Mouse (Mus musculus) kidney, postnatal 25 days (tissue): ENCODE measurements around the gene Nkx6-2.

Experiments
- DNase-seq, 2 experiments: peaks; one replicate each; pipeline ENCODE4 v3.0.0; 2021; ENCODE audit warnings: mixed read lengths in 2 of 2

Gene Nkx6-2

DNA sequence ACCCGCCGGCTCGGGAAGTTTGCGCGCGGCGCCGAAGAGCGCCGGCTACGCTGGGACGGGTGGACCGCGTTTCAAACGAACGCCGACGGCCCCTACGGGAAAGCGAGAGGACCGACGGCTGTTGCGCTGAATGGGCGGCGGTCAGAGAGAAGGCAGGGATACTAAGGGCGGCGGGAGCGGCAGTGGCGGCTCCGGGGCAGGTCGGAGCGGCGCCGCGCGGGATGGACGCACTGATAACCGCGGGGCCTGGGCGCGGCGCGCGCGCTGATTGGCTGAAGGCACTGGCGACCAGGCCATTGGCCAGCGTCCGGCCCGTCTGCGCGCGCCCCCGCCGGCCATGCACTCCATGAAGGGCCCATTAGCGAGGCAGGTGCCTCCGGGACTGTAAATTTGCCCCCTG, at the start of gene Nkx6-2:
TSS of gene Nkx6-2 (minus strand) at position 203 of the 400 bp plus-strand sequence.
- peak; percentile 41 to 66 for DNase-seq

DNA sequence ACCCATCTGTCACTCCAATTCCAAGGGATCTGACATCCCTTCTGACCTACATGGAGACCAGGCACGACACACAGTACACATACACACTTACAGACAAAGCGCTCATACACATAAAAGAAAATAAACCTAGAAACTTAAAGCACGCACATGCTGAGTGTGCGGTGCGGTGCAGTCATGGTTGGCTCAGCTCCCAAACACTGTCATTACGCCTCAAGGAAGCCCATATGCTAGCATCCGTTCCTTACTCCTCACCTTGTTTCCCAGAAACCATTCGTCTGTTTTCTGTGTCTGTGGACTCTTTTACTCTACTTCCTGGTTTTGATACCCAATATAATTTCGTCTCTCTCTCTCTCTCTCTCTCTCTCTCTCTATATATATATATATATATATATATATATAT, 42.6 kb upstream of the Nkx6-2 start:
- DNase-seq = no peak

DNA sequence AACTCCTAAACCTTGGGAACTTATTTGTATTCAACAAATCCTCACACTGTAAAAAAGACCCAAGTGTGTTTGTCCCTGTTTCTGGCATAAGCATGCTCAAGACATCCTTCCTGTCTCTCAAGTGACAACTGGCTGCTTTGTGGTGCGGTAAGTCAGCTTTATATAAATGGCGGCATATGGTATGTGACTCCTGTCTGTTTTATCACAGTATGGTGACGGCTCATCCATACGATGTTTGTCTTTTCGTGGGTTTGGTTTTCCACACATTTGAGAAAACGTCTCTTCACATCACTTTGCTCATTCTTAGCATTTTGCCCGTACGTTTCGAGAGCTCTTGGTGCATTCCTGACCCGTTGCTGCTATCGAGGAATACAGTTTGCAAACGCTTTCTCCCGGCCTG, 40.0 kb upstream of the Nkx6-2 start:
- DNase-seq = no peak

GRCm38 (mm10) chr7:139615767-139616766, 33.5 kb upstream of the Nkx6-2 start:
- peak; percentile 62 to 71 for DNase-seq

GRCm38 (mm10) chr7:139610328-139610727, 27.7 kb upstream of the Nkx6-2 start:
- DNase-seq = no peak

DNA sequence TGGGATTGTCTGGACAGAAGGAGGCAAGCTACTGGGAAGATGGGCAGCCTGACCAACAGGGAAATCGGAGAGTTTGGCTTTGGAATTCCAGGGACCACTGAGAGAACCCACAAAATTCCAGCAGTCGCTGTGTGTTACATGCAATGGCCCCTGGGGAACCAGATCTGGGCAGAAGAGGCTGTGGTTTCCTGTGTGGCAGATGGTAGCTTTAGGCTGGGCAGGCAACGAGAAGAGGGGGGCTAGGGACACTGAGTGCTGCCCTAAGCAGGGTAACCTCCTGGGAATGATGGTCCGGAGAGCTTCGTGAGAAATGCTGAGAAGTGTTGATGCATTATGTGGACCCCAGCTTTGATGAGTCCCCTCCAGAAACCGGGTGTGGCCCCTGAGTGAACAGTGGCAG, 13.3 kb upstream of the Nkx6-2 start:
- DNase-seq = no peak

DNA sequence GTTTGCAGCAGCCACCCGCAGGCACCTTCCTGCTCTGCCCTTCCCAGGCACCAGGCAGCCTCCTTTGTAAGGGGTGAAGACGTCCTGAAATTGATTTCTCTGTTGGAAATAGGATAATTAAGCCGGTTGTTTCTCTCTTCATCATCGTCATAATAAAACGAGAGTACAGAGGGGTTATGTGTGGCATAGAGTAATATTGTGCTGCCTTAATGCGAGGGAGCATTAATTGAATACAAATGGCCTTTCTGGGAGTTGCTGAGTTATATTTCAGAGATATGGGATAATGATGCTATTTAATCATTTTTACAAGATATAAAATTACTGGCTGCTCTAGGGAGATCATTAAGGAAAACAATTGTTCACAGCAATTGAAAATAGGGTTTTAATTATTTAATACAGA, 12.7 kb upstream of the Nkx6-2 start:
- DNase-seq = no peak

DNA sequence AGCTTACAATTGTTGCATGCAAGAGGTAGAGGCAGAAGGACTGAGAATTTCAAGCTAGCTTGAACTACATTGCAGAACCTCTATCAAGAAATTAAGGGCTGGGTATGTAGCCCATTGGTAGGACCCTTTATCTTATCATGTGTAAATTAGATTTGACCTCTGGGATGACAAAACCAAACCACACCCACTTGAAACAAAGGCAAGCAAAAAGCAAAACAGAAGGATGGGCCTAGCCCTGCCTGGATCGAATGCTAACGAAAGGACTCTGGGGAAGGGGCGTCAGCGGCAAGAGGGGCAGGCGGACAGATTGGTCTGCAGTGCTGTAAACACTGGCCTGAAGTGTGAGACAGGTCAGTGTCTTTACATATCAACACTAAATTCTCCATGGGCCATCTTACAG, 8.7 kb upstream of the Nkx6-2 start:
- DNase-seq = no peak

DNA sequence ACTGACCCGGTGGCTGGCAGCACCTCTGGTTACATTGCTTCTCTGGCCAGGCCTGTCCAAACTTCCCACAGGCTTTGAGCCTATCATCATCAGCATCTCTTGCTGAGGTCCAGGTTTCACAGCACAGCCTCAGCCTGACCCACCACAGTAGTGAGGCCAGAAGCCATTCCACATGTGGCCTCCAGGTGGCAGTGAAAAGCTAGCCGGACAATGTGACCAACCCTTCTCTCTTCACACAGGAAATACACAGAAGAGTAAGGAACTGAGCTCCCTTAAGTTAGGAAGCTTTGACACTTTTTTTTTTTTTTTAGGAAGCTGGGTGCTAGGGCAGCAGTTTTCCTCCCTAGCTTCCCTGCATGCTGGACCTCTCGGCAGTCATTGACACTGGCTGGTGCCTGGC, 7.7 kb upstream of the Nkx6-2 start:
- peak in 1 of 2 experiments; percentile 51 for DNase-seq

GRCm38 (mm10) chr7:139587919-139588318, 5.3 kb upstream of the Nkx6-2 start:
- DNase-seq = no peak

DNA sequence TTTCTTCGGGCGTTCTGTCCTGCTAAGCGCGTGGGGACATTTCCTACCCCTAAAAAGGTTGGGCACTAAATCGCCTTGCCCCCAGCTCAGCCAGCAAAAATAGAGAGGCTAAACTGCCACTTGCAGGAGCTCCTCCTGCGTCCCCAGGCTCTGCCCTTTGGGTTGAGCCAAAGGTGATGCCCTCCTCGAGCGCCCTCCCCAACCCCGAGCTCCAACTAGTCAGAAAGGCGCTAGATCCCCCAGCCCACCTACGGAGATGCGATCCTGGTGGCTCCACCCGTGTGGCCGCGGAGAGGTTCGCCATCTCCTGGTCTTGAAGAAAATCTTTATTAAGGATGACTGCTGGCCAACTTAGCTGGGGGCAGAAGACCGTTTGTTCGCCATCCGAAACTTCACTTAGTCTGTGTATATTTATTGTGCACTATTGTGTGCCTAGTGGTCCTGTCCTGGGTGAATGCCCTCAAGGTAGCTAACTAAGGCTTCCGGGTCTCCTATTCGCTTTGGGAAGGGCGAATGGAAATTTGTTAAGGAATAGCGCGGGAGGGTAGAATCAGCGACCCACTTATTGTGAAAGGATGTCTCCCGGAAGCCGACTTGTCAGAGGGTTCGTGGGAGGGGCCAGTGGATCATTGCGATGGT, 2.7 kb upstream of the Nkx6-2 start:
- no peak for DNase-seq

DNA sequence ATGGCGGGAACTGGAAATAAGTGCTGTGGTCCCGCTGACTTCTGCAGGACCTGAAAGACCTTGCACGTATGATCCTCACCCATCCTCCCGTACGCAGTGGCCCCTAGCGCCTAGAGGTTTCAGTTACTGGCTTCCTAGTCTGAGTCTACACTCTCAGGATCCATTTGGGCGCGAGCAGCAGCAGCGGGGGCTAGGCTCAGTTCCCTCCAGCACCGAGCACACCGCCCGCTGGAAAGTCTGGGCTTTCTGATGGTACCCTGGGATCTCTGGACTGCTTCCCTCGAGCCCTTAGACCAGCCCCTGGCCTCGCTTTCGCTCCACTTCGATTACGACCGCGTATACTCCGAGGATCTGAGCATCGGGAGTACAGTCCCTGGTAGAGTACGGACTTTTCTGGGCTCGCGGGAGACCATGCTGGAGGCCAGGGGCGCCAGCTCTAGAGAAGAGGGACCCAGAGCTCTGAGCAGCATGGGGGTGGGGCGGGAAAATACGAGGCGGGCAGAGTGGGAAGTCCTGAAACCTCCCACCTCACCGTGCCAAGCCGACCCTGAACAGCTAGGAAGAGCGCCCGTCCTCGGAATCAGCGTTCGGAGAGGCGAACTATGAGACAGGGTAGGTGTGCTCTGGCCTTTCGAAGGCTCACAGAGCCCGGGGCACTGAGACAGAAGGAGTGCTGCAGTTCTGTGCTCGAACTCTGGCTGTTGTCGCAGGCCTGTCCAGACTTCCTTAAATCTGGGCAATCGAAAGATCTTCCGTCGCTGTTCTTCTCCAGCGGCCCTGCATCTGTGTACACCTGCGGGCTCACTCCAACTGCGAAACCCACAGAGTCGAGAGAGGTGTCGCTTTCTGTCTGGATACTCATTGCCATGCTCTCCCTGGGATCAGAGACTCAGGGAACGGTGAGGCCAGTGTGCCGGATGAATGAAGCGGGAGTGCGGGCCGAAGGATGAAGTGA, 1.9 kb upstream of the Nkx6-2 start:
- DNase-seq = no peak

- no peak for DNase-seq
Observed at GRCm38 (mm10) chr7:139583094-139583737, 619 bp upstream of the Nkx6-2 start.

DNA sequence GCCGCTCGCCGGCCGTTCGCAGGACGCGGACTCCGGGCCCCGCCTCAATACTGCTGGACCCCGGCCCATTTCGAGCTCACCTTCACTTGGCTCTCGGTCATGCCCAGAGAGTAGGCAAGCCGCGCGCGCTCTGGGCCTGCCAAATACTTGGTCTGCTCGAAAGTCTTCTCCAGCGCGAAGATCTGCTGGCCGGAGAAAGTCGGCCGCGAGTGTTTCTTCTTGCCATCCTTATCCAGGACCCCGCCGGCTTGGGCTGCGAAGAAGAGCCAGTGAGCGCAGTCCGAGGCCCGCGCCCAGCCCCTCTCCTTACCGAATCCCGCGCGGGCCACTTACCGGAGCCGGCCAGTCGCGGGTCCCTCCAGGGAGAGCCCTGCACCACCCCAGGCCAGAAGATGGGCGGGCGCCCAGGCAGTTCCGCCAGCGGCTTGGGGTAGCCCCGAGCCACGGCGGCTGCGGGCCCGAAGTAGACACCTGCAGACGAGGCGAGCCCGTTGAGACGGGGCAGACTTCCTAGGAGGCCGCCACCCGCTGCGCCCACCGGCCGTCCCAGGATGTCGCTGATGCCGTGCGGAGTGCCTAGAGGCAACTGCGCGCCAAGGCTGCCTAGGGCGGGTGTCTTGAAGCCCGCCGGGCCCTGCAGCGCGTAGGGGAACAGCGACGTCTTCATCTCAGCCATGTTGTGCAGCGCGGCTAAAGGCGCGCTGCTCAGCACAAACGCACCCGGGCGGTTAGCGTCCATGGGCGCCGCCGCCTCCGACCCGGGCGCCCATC, 611 bp downstream of the Nkx6-2 start:
- no peak for DNase-seq

GRCm38 (mm10) chr7:139580851-139581775, 1.5 kb downstream of the Nkx6-2 start:
- no peak for DNase-seq

DNA sequence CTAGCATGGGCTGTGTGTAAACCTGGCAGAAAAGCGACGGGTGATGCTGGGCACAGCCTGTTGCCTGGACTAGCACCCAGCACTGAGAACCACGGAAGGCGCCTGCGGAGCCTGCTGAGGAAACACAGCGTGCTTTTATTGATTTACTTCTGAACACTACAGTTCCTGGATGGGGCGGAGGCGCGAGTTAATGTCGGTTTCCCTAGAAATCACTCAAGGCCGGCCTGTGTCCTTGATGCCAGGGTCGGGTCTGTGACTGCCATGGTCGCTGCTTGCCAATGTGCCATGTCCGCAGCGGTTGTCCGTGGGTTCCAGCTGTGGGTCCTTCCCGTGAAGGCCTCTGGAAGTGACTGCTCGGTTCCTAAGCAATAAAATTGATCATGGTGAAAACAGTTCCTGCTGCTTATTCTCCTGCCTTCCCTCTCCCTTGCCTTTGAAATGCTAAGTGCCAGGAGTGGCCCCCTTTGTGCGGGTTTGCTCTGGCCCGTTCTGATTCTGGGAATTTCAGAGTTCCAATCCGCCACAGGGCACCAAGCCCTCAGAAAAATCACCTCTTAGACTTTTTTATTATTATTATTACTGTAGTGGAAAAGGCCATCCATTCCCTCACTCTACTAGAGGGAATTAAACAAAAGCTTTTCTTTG, 3.2 kb downstream of the Nkx6-2 start:
- DNase-seq = no peak

DNA sequence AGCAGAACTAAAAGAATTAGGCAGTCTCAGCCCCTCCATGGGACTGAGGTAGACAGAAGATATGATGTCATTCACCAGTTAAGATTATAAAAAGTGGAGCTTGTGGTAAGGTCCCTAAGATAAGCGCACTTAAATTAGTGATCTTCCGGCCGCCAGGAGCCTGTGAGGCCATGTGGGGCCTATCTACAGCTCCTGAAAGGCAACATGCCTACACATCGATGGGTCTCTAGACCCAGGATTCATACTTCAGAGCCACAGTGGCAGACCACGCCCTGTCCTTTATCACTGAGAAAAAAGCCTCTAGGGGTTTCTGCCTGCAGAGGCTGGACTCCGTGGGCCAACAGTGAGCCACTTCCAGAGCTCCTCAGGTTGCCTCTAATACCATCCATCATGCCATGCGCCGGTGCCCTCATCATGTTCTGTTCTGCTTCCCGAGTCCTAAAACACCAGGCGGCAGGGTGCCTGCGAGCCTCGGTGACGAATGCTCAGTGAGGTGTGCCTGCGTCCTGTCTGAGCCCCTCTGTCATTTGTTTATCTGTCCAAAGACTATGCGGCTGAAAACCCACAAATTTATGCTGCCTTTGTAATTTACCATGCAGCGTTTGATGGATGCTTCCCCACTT, 6.4 kb downstream of the Nkx6-2 start:
- no peak for DNase-seq

DNA sequence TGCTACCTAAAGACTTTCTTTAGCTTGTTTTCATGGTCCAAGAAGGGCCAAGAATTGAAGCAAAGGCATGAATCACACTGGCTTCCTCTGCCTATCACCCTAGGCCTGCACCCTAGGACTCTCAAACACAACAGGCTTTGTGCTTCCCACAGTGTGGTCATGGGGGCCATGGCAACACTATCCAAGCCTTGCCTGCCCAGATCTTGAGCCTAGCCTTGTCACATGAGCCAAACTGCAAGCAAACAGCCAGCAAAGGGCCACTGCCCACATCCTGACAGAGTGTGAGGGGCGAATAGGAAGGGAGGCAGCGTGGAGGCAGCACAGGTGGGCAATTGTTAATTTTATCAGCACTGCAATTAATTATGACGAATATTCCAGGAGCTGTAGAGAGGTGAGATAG, 9.9 kb downstream of the Nkx6-2 start:
- no peak for DNase-seq

- no peak for DNase-seq
Observed at GRCm38 (mm10) chr7:139570788-139571187, 11.8 kb downstream of the Nkx6-2 start.
